17 mouse cellular contexts compared by ENCODE assay signal in genomic region chr5:143493163-143493562, GRCm38 (mm10). TPM values are rescaled to one million over a fixed set of nuclear protein-coding genes. Genes with fewer than 3 reads are reported as not detected.
DNase-seq lines count a peak whose midpoint lies in the region; TF ChIP-seq lines count a peak whose summit lies in the region.
"Had no signal": no experiment of that assay in that cellular context is flagged by ENCODE, and none has a peak within 500 bp of the region (broad histone marks: within the 10 kb centered on the region; RNA-seq: fewer than 3 reads in every experiment).

No protein-coding gene starts in this region.

- peaks cover 33 to 84% of the 10 kb centered on the region in 2 experiments for H3K36me3 ChIP-seq in CH12.LX (replicated peaks in 1 of 2; ENCODE audit: control insufficient read depth in 1 of 2, insufficient read depth in 1 of 2, low read length in 1 of 2)

- H3K9me3 ChIP-seq in CH12.LX (replicated peaks; ENCODE audit: low read length), result no peaks in the 10 kb centered on the region
- H3K9me3 ChIP-seq: G1E had no signal

- TF ChIP-seq RAD21 in CH12.LX (IDR thresholded peaks at IDR 0.05; ENCODE audit: low read depth, low read length), result no peak

- no peak for TF ChIP-seq POLR2A in CH12.LX (IDR thresholded peaks at IDR 0.05; ENCODE audit: low read depth, low read length)

- TF ChIP-seq EP300 in CH12.LX (IDR thresholded peaks at IDR 0.05; ENCODE audit: low read length), result 0 out of 2 replicates have a peak, but pooled peaks have one; percentile 15

- in situ Hi-C loops in CH12.LX (cut with MboI; ENCODE audit: low pct_ligation_motif_present, low pct_unique_long_range_greater_than_20kb, low sequenced_read_pairs), result no loop called here

- TF ChIP-seq CTCF in CH12.LX (conservative IDR thresholded peaks at IDR 0.05 in 1 of 2, IDR thresholded peaks at IDR 0.05 in 1 of 2; ENCODE audit: low read depth in 2 of 2, low read length in 2 of 2), result no peak

- H3K4me2 ChIP-seq in CH12.LX (ENCODE audit: insufficient read depth, low read depth, poor library complexity, severe bottlenecking), result no peak overlapping the region

- H3K9ac ChIP-seq in CH12.LX (ENCODE audit: insufficient read depth, low read depth), result no peak overlapping the region

- H3K79me2 ChIP-seq in CH12.LX (replicated peaks; ENCODE audit: control insufficient read depth, extremely low read depth, insufficient read depth, poor library complexity, severe bottlenecking), result no peaks in the 10 kb centered on the region

- H3K4me1 ChIP-seq in CH12.LX (ENCODE audit: control insufficient read depth in 1 of 2, insufficient read depth in 2 of 2), result peaks cover 8 to 27% of the 10 kb centered on the region in 2 experiments

- peak; percentile 53 for DNase-seq in CH12.LX (ENCODE audit: extremely low read depth)
- no peak for DNase-seq in Muller cell, postnatal 12 days (ENCODE audit: inconsistent ontology term)
- DNase-seq: adrenal gland, adult 2 months; adrenal gland, adult 8-10 months; adrenal gland, postnatal 10 days; adrenal gland, postnatal 14 days; adrenal gland, postnatal 25 days; adrenal gland, postnatal 36 days; B cell, adult 2 months; cerebellum, adult 11 months; cerebellum, adult 11-12 months; cerebellum, adult 18-20 months; cerebellum, adult 2 months; cerebellum, adult 8-10 months; cerebellum, adult 9-10 months had no signal

- no peak overlapping the region for H3K4me3 ChIP-seq in CH12.LX (replicated peaks in 1 of 3; ENCODE audit: low read depth in 2 of 3, low read length in 2 of 3, poor library complexity in 1 of 3)

- dilution Hi-C loops in CH12.LX (cut with MboI; ENCODE audit: extremely low pct_ligation_motif_present, extremely low pct_unique_long_range_greater_than_20kb, low sequenced_read_pairs), result no loop called here

- no peaks in the 10 kb centered on the region for H3K27me3 ChIP-seq in CH12.LX (replicated peaks)
- H3K27me3 ChIP-seq: Patski had no signal

- no peak overlapping the region for H3K27ac ChIP-seq in CH12.LX (ENCODE audit: insufficient read depth, low read depth)

TF ChIP-seq in CH12.LX, 34 proteins besides CTCF, POLR2A, EP300 and RAD21:
- TF ChIP-seq USF1 (IDR thresholded peaks at IDR 0.05; ENCODE audit: low read depth, low read length) (no peak), MEF2A (IDR thresholded peaks at IDR 0.05; ENCODE audit: borderline replicate concordance, low read depth, low read length) (peak; percentile 76; the same call in 1 of the 2 replicates)

RNA-seq across cellular contexts. Expression of gene Daglb, which starts 28.8 kb away (rescaled TPM):
- total RNA-seq in CH12.LX (2012; rRNA removed) (10.4 and 10.8 TPM in 2 replicates), CH12.LX (2014; rRNA removed) (11.9 and 12.1 TPM in 2 replicates)
- polyA plus RNA-seq in CH12.LX (2012; ENCODE audit: insufficient read length, low read depth), result 10.8 and 11.4 TPM in 2 replicates

RNA-seq across cellular contexts. Expression of gene Rac1, which starts 34.7 kb away (rescaled TPM):
- total RNA-seq in CH12.LX (2012; rRNA removed), result 138 and 144 TPM in 2 replicates
- 199 and 201 TPM in 2 replicates for total RNA-seq in CH12.LX (2014; rRNA removed)
- polyA plus RNA-seq in CH12.LX (2012; ENCODE audit: insufficient read length, low read depth), result 222 and 256 TPM in 2 replicates
